Mouse (Mus musculus): ENCODE data around the gene Ssr2.

DNA sequence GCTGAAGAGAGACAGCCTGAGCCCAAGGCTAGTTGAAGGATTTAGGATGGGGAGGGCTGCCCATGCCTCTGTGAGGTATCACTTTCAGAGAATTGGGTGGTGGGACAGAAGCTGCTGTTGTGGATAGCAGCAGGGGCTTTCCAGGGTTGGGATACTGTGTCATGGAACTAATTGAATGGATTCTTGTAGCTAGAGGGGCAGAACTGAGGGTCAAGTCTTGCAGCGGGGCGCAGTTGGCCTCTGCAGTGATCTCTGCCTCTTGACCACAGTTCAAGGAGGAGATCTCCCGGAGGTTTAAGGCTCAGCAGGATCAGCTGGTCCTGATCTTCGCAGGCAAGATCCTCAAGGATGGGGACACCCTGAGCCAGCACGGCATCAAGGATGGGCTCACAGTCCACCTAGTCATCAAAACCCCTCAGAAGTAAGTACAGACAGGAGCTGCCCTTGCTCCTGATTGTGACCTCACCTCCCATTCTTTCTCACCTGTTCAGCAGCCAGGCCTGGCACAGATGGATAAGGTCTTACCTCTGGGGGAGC lies 20.5 kb upstream of the Ssr2 start:
- TF ChIP-seq EP300 (optimal IDR thresholded peaks at IDR 0.05), result no peak
- no peak for TF ChIP-seq CTCF (IDR thresholded peaks at IDR 0.05; ENCODE audit: low read depth)

Data from stomach, postnatal 0 days (tissue).